11 mouse cellular contexts compared by ENCODE assay signal in the genomic region with DNA sequence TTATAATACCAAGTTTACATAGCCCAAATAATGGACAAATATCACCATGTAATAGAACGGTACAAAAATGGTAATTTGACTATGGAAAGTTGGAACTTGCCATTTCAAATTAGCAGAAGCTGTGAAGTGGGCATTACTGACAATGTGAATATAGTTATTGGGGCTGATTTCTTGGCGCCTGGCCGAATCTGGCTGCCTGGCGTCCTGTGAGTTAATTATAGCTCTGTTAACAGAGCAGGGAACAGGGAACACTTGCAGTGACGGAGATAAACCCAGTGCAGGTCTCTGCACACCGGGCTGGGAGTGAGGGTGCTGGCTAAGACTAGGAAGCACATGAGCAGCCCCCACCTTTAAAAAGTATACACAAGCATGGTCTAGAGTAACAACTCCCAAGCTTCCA.
DNase-seq lines count a peak whose midpoint lies in the region; ATAC-seq and TF ChIP-seq lines count a peak whose summit lies in the region.
"Had no signal": no experiment of that assay in that cellular context is flagged by ENCODE, and none has a peak within 500 bp of the region (broad histone marks: within the 10 kb centered on the region; RNA-seq: fewer than 3 reads in every experiment).

No protein-coding gene starts in this region.

- peaks cover 48% of the 10 kb centered on the region for H3K4me1 ChIP-seq in thymus, adult 2 months (replicated peaks; ENCODE audit: control insufficient read depth, insufficient read depth, low read length)
- peaks cover 95% of the 10 kb centered on the region for H3K4me1 ChIP-seq in heart, embryonic 10.5 days
- peaks cover 17% of the 10 kb centered on the region for H3K4me1 ChIP-seq in stomach, postnatal 0 days (replicated peaks; ENCODE audit: control insufficient read depth, insufficient read depth)

- no peaks in the 10 kb centered on the region for H3K27me3 ChIP-seq in thymus, adult 2 months (ENCODE audit: control insufficient read depth, insufficient read depth, low read length)
- H3K27me3 ChIP-seq in heart, embryonic 10.5 days (ENCODE audit: insufficient read depth, poor library complexity, severe bottlenecking) = no peaks in the 10 kb centered on the region
- H3K27me3 ChIP-seq in stomach, postnatal 0 days (ENCODE audit: control insufficient read depth, insufficient read depth, low read length) = no peaks in the 10 kb centered on the region

- no peak for TF ChIP-seq POLR2A in thymus, adult 2 months (IDR thresholded peaks at IDR 0.05; ENCODE audit: control insufficient read depth, extremely low read depth, insufficient read depth, low read length, poor library complexity)

- no peak for TF ChIP-seq EP300 in stomach, postnatal 0 days (optimal IDR thresholded peaks at IDR 0.05)

- H3K9ac ChIP-seq in stomach, postnatal 0 days (ENCODE audit: low read length) = no peak overlapping the region
- H3K9ac ChIP-seq: liver, postnatal 0 days had no signal

- no peak overlapping the region for H3K4me2 ChIP-seq in stomach, postnatal 0 days (replicated peaks; ENCODE audit: low read depth)
- H3K4me2 ChIP-seq: midbrain, embryonic 11.5 days had no signal

- peak; percentile 65 for DNase-seq in gastrocnemius, adult 18-20 months (ENCODE audit: low spot score)
- no peak for DNase-seq in gastrocnemius, postnatal 4 days (ENCODE audit: low spot score in 2 of 2)
- DNase-seq in thymus, adult 2 months = no peak
- no peak for DNase-seq in thymus, postnatal 14 days
- no peak for DNase-seq in heart, embryonic 10.5 days (ENCODE audit: low spot score)
- peak; percentile 26 for DNase-seq in stomach, postnatal 0 days (ENCODE audit: low spot score)
- DNase-seq in thymus, postnatal 25 days = no peak
- DNase-seq in spleen, adult 18-20 months = no peak
- DNase-seq: B cell, adult 2 months; liver, postnatal 0 days had no signal

- peak overlapping the region; percentile 3; the same call in 1 of the 2 replicates for H3K27ac ChIP-seq in thymus, adult 2 months (ENCODE audit: control insufficient read depth, insufficient read depth, low read length)
- peak overlapping the region; percentile 72 for H3K27ac ChIP-seq in heart, embryonic 10.5 days
- H3K27ac ChIP-seq in stomach, postnatal 0 days (replicated peaks) = no peak overlapping the region

- no peaks in the 10 kb centered on the region for H3K9me3 ChIP-seq in heart, embryonic 10.5 days
- H3K9me3 ChIP-seq in stomach, postnatal 0 days (ENCODE audit: control insufficient read depth, low read length) = no peaks in the 10 kb centered on the region

- H3K4me3 ChIP-seq in thymus, adult 2 months (ENCODE audit: control insufficient read depth, insufficient read depth, low read length) = no peak overlapping the region
- H3K4me3 ChIP-seq in heart, embryonic 10.5 days = no peak overlapping the region
- H3K4me3 ChIP-seq in stomach, postnatal 0 days (ENCODE audit: low read depth, low read length) = no peak overlapping the region

- 92% methylated on average over 6 of the region's 6 CpGs for WGBS in thymus, adult 2 months
- WGBS in heart, embryonic 10.5 days = 36% methylated on average over 6 of the region's 6 CpGs
- 45% methylated on average over 6 of the region's 6 CpGs for WGBS in stomach, postnatal 0 days

- no peaks in the 10 kb centered on the region for H3K36me3 ChIP-seq in thymus, adult 2 months (ENCODE audit: control insufficient read depth, insufficient read depth, low read length)
- H3K36me3 ChIP-seq in heart, embryonic 10.5 days = 0 out of 2 replicates have a peak, but pooled peaks cover 5% of the 10 kb centered on the region
- no peaks in the 10 kb centered on the region for H3K36me3 ChIP-seq in stomach, postnatal 0 days (ENCODE audit: control insufficient read depth, insufficient read depth, low read length)

- TF ChIP-seq CTCF in thymus, adult 2 months (IDR thresholded peaks at IDR 0.05; ENCODE audit: borderline replicate concordance, control insufficient read depth, extremely low read depth, insufficient read depth, low read length, poor library complexity) = no peak
- TF ChIP-seq CTCF in stomach, postnatal 0 days (IDR thresholded peaks at IDR 0.05; ENCODE audit: low read depth) = no peak

- no peak for ATAC-seq in stomach, postnatal 0 days (ENCODE audit: low FRiP score, low TSS enrichment)
- ATAC-seq: liver, postnatal 0 days had no signal

Comparison
In these comparisons a context has a peak if more than half of its experiments do, and no peak if none do; other contexts are left out.
1. DNase-seq: peak in gastrocnemius, adult 18-20 months (single experiment) and stomach, postnatal 0 days (single experiment); none in gastrocnemius, postnatal 4 days (0 of 2), thymus, adult 2 months (single experiment), thymus, postnatal 14 days (single experiment), heart, embryonic 10.5 days (single experiment), thymus, postnatal 25 days (single experiment) and spleen, adult 18-20 months (0 of 2).